Mouse (Mus musculus): ENCODE results near the gene Defb48.

The Defb48 gene

DNA sequence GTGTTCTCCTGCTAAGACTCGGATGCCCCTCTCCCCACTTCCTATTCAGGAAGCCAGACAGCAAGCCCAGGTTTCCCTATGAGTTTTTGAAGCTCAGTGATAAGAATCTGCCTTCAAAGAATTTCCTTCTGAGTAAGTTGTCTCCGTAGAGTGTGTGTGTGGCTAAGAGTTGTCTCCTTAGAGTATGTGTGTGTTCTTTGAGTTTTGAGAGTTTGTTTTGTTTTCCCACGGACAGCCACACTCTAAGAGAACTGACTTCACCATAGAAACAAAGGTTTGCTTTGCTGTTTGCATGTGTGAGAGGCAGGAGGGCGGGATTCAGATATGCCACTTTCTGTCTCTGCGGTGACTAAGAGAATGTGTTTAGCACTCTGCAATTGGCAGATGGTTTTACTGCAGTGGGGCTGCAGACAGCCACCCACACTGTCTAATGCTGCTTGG lies 56.2 kb downstream of the Defb48 start:
- DNase-seq (ENCODE audit: low spot score in 2 of 2): no peak
